Mouse (Mus musculus) liver, postnatal 0 days (tissue): ENCODE data around the gene Rab11fip3.

ENCODE experiments used
- CTCF ChIP-seq: sonication (generic); IDR thresholded peaks from 2 replicates; pipeline ENCODE4 v1.5.1; 2016; ENCODE audit warnings: antibody characterized with exemption, low read depth
- EP300 ChIP-seq: IDR thresholded peaks from 2 replicates; pipeline ENCODE4 v1.6.1; 2016; ENCODE audit warnings: antibody characterized with exemption, low read depth, mild to moderate bottlenecking

DNA sequence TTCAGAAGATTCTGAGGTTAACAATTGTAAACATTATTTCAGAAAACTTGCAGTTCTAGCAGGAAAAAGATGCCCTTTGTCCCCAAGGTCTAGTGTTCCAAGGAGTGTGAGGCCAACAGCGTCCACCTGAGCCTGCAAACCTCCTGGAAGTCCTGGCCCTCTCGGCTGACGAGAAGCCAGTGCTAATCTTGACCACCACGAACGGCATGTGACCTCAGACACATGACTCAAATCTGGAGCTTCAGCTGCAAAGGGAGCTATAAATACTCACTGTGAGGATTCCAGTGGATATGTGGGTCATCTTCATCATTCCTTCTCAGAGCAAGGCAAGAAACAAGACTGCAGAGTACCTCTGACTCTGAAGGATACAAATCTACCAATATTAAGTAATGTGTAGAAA lies 51.4 kb downstream of the Rab11fip3 start:
- TF ChIP-seq CTCF (no peak), EP300 (no peak)
